11 mouse cellular contexts compared by ENCODE assay signal in genomic region chr8:20389363-20389739, GRCm38 (mm10). TPM values are rescaled to one million over a fixed set of nuclear protein-coding genes. Genes with fewer than 3 reads are reported as not detected.
DNase-seq lines count a peak whose midpoint lies in the region; ATAC-seq lines count a peak whose summit lies in the region.
"Not testable (repeated sequence)": the region's sequence is repeated elsewhere in the genome, so short reads cannot be mapped to it uniquely, and the experiment has no call there.
"Had no signal": no experiment of that assay in that cellular context is flagged by ENCODE, and none has a peak within 500 bp of the region (broad histone marks: within the 10 kb centered on the region; RNA-seq: fewer than 3 reads in every experiment).

No protein-coding gene starts in this region.

- intact Hi-C loops in heart, postnatal 14 days (cut with DNase I) = not testable (repeated sequence)

- WGBS in forebrain, embryonic 16.5 days = 20% methylated on average over 2 of the region's 7 CpGs

- not testable (repeated sequence) for H3K36me3 ChIP-seq in forebrain, embryonic 16.5 days (ENCODE audit: control insufficient read depth, insufficient read depth)

- peak; percentile 57 for ATAC-seq in forebrain, embryonic 16.5 days

- H3K27ac ChIP-seq in forebrain, embryonic 16.5 days (ENCODE audit: low read length) = not testable (repeated sequence)

- not testable (repeated sequence) for H3K9me3 ChIP-seq in forebrain, embryonic 16.5 days (ENCODE audit: control insufficient read depth, low read length)

- H3K4me1 ChIP-seq in forebrain, embryonic 16.5 days (replicated peaks; ENCODE audit: control insufficient read depth, insufficient read depth, low read length) = not testable (repeated sequence)

- not testable (repeated sequence) for H3K4me2 ChIP-seq in forebrain, embryonic 16.5 days (ENCODE audit: low read length)

- H3K27me3 ChIP-seq in forebrain, embryonic 16.5 days (replicated peaks; ENCODE audit: control insufficient read depth, insufficient read depth, low read length) = not testable (repeated sequence)

- DNase-seq in adrenal gland, postnatal 14 days = peak; percentile 13
- peak; percentile 24 to 33 for DNase-seq in heart, postnatal 14 days
- DNase-seq in kidney, adult 9 months = peak; percentile 78
- DNase-seq in left cerebral cortex, adult 18-20 months (ENCODE audit: low spot score in 2 of 2) = peak; percentile 21 to 59
- peak; percentile 46 for DNase-seq in lung, postnatal 10 days
- peak; percentile 59 for DNase-seq in ovary, postnatal 10 days (ENCODE audit: low spot score)
- DNase-seq in thymus, postnatal 25 days = peak; percentile 46

- not testable (repeated sequence) for H3K9ac ChIP-seq in forebrain, embryonic 16.5 days (replicated peaks; ENCODE audit: low read depth, low read length)

- H3K4me3 ChIP-seq in forebrain, embryonic 16.5 days (replicated peaks; ENCODE audit: low read length) = not testable (repeated sequence)

RNA-seq across cellular contexts. Expression of gene Gm15319, which starts 26.3 kb away (rescaled TPM):
- 0.26 TPM in 1 of 2 replicates, not detected in the other for total RNA-seq in adrenal gland, postnatal 14 days (2021)
- 0.15 TPM in 1 of 2 replicates, not detected in the other for polyA plus RNA-seq in forebrain, embryonic 16.5 days (2015; fragmentation: Nextera tagmentation; extraction: Ambion mirVana)
- total RNA-seq in heart, postnatal 14 days (2021) = 1 to 10 TPM in 1 of 2 experiments, under 1 TPM in 1; 0.20 to 1.3 TPM
- total RNA-seq in left cerebral cortex, adult 18-20 months (2021) = 1 to 10 TPM; 1.3 to 2.6 TPM
- polyA plus RNA-seq: CD4-positive, CD25-positive, alpha-beta regulatory T cell, adult 4 months; heart, embryonic 16.5 days; spleen, adult 2 months had no signal

Comparison
In these comparisons a context has a peak if more than half of its experiments do, and no peak if none do; other contexts are left out.
1. DNase-seq: peak in every context shown above with its lines; median percentile 78 in kidney, adult 9 months; 59 in ovary, postnatal 10 days; 46 in lung, postnatal 10 days; 46 in thymus, postnatal 25 days; 40 in left cerebral cortex, adult 18-20 months; 28 in heart, postnatal 14 days; 13 in adrenal gland, postnatal 14 days.